Mouse (Mus musculus): Measurements from ENCODE around the gene Lpin2.

Lpin2 gene

DNA sequence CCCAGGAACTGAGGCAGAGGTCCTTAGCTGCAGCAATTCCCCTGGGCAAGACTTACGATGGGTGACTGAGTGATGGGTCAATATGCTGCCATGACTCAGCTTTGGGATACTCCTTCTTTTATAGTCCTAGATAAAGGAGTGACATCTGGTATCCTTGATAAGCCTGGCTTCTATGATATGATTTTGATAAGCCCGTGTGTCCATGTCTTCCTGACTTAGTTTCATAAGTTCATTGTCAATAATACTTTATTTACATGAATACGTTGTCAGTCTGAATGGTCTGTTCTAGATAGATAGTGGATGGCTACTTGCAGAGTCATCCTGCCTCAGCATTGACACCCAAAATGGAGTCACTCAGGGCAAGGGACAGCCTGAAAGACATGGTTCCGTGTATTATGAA lies 11.2 kb upstream of the Lpin2 start:
- DNase-seq (ENCODE audit: low read depth in 2 of 2, low spot score in 2 of 2), result no peak

DNA sequence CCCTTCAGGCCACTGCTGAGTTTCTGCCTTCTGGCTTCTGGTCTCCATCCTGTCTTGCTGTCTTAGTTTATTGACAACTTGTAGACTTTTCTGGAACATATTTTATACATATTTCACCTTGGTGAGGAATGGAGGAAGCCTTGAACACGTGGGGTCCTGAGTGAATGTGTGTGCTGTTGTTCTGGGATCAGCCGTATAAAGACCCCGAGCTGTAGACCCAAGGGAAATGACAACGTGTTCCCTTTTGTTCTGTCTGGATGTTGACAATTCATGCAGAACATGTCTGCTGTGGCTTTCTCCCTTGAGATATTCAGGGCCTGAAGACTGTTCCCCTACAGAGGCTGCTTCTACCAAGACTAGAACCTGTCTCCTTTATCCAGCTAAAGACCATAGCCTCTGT lies 5.0 kb upstream of the Lpin2 start:
- no peak for DNase-seq (ENCODE audit: low read depth in 2 of 2, low spot score in 2 of 2)

DNA sequence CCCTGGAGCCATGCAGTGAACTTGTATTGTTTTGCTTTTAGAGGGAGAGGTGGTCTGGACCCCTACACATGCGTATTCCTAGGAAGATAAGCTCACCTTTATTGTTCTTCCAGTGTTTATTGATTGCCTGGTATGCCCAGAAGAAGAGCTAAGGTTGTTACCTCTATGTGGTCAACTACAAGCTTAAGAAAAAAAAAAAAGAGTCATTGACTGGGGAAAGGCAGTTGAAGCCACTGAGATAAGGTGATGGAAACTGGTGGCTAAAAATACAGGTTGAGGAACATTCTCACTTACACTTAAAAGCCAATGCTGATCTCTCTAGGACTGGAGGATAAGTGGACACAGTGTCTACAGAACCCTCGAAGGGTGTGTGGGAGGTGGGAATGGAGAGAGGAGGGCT lies 4.4 kb upstream of the Lpin2 start:
- DNase-seq (ENCODE audit: low read depth in 2 of 2, low spot score in 2 of 2), result no peak

DNA sequence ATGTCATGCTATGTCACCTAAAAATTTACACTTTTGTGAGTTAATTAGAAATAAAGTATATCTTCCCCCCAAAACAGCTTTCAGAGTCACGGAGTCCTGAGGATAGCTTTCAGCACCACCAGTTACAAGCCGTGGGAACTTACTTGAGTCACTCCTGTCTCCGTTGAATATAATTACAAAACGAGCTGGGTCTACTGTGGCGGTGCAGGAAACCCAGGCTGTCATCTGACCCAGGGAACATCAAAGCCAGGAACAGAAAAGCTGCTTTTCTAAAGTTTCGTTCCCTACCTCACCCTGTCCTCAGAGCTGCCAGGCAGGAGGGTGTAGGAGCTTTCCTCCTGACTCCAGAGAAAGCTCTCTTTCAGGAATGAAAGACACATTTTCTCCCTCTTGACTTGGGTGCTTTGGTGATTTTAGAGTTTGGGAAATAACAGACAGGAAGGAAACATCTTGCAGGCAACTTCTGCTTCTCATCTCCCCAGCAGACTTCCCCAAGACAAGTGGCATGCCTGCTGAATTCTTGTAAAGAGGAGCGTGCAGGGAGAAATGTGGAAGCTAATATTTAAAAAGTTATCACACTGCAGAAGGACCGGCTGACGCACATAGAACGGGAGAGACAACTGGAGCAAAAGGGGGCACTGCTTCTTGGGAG lies 3.7 kb upstream of the Lpin2 start:
- DNase-seq (ENCODE audit: low read depth in 2 of 2, low spot score in 2 of 2), result peak in 1 of 2 experiments; percentile 9

DNA sequence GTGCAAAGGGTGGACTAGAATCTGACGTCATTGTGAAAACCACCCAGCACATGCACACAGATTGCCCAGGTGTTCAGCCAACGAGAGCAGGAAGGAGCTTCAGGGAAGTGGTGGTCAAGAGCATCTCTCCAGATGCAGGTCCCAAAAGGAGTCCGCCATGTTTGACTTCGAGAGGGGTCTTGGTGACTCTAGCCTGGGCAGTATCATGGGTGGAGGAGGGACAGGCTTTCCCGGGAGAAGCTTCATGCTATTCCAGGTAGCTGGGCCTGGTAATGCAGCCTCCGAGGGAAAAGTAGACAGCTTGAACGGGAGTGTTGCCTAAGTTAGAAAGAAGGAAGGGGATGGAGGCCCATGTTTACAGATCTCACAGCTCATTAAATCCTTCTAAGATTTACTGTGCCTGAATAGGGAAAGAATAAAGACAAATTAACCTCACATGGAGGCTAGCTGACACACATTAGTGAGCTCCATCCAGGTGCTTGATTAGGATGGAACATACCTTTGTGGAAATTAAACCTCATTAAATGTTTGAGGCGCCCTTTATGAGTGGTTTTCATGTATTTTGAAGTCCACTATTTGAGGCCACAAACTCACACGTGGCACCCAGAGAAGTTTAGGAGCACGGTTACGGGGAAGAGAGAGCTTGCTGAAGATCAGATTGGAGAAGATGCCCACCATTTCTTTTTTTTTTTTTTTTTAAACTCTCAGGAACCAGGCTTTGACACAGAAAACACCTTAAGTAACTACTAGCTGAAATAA lies 2.6 kb upstream of the Lpin2 start:
- no peak for DNase-seq (ENCODE audit: low read depth in 2 of 2, low spot score in 2 of 2)

DNA sequence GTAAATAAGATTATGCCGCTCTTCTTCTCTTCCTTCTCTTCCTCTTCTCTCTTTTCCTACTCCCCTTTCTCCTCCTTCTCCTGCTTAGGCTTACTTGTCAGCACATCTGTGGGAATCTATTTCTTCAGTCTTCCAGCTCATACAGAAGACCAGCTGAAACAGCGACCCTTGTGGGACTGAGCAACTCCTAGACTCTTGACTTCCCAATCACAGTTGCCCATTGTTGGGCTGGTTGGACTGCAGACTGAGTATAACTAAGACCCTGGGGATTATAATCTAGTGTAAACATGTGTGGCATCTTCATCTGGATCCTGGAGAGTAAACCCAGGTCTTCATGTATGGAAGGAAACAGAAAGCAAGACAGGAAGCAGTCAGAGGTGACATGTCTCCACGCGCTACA lies 1.8 kb upstream of the Lpin2 start:
- DNase-seq (ENCODE audit: low read depth in 2 of 2, low spot score in 2 of 2), result no peak

DNA sequence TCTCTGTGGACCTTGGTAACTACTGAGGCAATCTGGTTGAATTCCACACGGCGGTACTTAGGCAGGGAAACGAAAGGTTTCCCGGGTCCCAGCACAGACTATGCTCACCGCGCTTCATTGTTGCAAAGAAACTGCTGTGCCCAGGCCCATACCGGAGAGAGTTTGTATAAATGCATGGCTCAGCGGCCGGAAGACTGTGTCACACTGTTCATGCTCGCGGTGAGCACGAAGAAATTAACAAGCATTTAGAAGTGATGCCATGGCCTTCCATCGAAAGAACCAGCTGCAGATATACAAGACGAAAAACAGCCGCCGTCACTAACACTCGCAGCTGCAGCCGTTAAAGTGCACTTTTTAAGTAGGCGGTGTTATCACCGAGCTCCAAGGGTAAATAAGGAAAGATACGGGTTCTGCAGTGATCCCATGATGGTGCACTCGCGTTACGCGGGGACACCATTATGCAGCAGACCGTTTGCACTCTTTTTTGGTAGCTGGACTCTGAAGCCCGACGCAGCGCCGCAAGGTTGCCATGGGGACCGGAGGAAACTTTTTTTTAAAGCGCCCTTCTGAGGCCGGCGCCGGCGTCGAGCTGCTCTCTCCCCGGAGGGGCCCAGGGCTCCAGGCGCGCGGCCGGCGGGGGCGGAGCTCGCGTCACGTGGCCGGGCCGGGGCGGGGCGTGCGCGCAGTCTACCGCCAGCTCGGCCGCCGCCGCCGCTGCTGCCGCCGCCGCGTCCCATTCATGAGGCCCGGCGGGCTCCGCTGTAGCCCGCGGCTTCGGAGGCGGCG lies 704 bp downstream of the Lpin2 start:
- peak; percentile 81 to 82 for DNase-seq (ENCODE audit: low read depth in 2 of 2, low spot score in 2 of 2)

DNA sequence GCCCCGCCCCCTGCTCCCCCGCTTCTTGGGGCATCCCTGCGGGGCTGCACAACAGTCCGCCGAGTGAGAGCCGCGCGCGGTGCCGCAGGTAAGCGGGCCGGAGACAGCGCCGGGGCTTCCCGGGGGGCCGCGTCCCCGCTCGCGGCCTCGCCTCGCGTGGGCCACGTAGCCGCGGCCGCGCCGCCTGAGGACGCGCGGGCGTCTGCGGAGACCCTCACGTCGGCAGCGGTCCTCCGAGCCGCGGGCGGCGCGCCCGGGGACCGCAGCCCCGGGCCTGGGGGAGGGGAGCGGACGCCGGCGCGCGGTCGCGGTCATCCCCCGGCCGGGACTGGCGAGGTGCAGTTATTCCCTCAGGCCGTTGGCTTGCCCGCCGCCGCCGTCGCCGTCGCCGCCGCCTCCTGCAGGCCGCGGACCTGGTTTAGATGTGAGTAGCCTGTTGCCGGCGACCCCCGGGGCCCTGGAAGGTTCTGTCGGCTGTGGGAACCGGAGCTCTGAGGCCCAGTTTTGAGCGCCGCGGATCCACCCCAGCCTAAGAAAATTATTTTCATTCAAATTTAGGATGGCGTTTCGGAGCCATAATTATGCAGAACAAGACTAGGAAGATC lies 1.4 kb downstream of the Lpin2 start:
- peak in 1 of 2 experiments; percentile 17 for DNase-seq (ENCODE audit: low read depth in 2 of 2, low spot score in 2 of 2)

DNA sequence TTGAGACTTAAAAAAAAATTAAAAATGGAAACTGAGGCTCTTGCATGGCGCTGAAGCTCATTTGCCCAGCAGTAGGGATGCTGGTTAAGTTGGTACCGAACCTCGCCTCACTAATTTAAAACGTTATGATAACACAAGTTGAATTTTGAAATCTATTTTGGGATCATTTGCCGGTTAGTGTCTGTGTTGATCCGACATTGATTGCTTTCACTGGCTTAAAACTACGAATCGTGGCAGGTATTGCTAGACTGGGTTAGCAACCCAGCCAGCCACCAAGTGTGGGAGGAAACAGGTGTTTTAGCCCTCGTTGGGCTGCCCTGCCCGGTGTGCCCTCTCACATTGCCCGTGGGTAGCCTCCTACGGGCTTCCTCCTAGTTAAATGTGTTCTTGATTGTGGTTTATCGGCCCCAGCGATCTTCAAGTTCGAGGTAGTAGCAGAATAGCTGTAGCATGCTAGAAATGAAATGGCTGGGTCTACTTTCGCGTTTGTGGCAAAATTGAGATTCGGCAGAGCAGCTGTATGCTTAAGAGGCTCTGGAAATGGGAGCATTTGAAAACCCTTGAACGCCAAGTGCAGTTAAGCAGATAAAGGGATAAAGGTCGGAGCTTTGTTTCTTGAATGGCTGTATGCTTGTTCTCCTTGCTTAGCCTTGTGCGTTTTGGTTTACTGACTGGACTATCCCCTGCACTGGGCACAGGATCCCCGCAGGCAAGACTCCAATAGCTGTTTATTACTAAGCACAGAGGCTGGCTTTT lies 2.2 kb downstream of the Lpin2 start:
- DNase-seq (ENCODE audit: low read depth in 2 of 2, low spot score in 2 of 2), result peak in 1 of 2 experiments; percentile 23

DNA sequence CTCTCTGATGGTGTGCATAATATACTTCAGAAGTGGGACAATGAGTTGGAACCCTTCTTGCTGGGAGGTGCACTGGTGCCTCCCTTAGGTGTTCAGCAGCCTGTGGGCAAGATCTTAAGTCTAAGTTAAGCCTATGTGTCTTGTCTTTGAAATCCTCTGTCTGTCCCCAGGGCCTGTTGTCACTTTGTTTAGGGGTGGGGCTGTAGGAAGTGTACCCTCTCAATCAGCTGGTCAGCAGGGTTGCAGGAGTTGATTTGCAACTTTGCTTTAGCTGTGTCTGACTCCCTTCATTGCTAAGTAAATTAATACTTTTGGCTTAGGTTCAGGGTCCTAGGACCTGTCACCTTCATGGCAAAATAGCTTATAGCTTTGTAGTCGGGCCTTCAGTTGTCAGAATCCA lies 3.0 kb downstream of the Lpin2 start:
- DNase-seq (ENCODE audit: low read depth in 2 of 2, low spot score in 2 of 2), result no peak

DNA sequence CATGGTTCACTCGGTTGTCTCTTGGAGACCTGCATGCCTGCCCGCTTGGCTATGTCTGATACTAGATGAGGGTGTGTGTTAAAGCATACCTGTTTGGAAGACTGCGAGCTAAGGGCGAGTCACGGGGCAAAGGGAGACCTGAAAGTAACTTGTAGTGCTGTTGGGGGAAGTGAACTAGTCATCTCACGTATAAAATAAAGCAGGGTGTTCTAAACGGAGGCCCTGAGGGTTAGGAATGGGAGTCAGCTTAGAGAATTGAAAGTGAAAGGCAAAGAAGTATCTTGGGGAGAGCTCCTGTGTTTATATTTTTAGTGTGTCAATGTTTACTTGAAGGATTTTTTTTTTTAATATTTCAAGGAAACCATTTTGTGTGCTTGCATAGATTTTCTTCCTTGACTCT lies 8.2 kb downstream of the Lpin2 start:
- DNase-seq (ENCODE audit: low read depth in 2 of 2, low spot score in 2 of 2), result no peak

DNA sequence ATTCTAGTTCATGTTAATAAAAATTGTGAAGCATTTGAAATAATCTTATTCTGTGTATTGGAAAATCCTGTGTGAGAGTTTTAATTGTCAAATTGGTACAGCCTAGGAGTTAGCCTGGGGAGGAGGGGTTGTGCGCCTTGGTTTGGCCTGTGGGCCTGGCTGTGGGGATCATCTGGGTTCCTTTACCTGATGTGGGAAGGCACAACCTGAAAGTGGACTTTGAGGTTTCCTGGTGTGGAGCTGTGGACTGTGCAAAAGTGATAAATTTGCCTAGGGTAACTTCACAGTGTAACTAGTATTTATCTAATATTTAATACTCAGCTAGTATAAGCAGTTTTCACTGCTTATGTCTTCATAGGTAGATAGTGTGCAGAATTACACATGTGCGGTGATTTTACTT lies 8.7 kb downstream of the Lpin2 start:
- DNase-seq (ENCODE audit: low read depth in 2 of 2, low spot score in 2 of 2), result no peak

DNA sequence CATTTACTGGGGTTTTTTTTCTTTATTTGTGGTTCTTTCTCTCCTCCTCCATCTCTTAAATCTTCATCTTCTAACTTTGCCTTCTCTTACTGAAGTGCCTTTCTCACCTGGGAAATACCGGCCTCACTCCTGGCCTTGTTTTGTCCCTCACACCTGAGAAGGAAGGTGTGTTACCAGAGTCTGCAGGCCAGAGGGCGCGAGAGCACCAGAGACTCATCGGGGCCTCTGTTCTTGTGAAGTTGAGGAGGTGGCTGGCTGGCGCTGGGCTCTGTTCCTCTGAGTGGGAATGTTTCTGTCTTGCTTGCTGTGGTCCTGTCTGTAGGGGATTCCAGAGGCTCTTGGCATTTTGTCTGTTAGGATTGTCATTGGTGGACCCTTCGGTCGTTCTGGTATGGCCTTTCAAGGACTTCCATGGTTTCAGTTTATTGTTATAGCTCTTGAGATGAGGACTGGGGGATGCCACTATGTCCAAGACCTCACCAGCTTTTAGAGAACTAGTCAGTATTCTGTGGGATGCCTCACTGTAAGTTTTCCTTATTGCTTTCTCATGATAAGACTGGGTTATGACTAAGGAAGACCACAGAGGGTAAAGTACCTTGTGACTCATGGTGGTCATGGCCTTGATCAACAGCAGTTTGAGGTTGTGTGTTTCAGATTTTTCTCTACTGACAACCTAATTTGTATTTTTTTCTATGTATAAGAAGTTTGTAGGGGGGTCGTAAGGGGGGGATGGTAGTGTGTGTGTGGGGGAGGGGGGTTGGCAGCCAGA lies 9.5 kb downstream of the Lpin2 start:
- DNase-seq (ENCODE audit: low read depth in 2 of 2, low spot score in 2 of 2), result no peak

DNA sequence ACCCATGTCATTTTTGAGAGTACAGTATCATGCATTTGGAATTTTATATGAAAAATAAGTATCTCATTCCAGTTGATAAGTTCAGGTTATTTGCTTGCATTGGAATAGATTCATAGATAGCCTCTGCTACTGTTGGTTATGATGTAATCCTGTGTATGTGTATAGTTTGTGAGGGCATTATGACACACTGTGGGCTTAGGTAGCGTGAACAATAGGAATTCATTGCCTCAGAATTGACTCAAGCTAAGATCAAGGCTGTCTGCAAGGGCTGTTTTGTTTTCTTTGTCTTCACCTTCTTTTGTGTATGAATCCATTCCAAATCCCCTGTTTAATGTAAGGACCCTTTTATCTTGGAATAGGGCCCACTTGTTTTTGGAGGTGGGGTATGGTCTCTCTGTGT lies 10.7 kb downstream of the Lpin2 start:
- DNase-seq (ENCODE audit: low read depth in 2 of 2, low spot score in 2 of 2), result no peak

DNA sequence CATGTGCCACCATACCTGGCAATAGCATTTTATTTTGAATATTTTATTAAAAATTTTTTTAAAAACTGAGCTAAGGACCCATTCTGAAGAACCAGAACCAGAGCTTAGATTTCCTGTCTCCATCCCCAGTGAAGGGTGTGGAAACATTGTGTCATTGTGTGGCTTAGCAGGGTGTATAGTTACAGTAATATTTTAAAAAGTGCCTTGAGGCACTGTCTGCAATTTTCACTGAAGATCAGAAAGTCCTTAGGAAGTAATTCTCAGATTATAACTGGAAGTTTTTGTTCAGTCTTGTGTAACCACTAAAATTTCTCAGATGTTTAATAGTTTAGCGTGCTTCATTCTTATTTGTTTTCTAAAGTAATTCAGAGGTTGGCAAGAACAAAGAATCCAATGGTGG lies 11.1 kb downstream of the Lpin2 start:
- no peak for DNase-seq (ENCODE audit: low read depth in 2 of 2, low spot score in 2 of 2)

DNA sequence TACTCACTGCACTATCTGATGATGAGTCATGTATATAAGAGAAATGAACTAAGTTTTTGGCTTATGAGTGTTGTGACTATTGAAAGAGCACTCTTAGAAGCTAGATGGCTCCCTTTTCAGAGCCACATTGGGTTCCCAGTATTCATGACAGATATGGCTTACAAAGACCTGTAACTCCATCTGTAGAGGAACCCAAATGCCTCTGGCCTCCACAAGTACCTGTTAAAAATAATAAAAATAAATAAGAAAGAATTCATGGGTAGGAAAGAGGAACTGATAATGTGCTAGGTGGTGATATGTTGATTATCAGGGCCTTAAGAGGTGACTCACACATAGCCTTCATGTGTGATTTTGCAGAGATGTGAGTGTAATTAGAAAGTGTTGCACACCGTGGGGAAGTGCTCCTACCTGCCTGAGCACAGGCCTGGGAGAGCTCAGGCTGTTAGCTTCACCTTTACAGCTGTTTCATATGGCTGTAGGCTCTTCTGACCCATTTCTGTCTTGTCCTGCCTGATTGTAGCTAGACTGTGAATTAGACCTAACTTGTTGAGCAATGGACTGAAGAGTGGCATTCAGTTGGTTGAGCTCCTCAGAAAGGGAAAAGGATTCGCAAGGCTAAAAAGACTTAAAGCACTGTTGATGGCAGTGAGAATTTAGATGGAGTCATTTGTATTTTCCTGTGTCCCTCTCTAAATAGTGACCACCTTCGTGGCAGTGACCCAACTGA lies 12.7 kb downstream of the Lpin2 start:
- DNase-seq (ENCODE audit: low read depth in 2 of 2, low spot score in 2 of 2), result no peak

DNA sequence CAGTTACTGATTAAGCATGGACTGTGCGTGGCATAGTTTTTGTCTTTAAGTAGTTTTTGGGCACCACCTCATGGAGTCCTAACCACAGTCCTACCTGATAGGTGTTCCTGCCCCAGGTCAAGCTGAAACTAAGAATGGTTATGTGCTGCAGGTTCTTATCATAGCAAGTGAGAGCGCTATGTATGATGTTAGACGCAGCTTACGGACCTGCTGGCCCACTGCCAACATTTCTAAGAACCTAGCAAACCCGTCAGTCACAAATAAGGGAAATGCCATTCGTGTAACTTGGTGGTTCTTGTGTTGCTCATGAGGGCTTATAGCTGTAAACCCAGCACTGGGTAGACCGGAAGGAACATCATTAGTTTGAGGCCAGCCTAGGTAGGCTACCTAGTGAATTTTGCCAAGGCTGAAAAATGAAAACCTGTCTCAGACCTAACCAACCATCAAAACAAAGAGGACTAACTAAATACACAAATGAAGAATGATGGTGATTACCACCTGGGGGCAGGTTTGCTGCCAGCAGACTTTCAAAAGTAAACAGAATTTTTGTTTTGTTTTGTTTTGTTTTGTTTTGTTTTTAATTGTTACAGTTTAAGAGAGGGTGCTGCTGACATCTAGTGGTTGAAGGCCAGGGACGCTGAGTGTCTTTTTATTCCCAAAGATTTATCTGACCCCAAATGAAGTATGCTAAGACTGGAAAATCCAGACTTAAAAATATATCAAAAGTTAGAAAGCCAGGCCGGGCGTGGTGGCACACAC lies 13.5 kb downstream of the Lpin2 start:
- DNase-seq (ENCODE audit: low read depth in 2 of 2, low spot score in 2 of 2), result peak; percentile 18 to 38

DNA sequence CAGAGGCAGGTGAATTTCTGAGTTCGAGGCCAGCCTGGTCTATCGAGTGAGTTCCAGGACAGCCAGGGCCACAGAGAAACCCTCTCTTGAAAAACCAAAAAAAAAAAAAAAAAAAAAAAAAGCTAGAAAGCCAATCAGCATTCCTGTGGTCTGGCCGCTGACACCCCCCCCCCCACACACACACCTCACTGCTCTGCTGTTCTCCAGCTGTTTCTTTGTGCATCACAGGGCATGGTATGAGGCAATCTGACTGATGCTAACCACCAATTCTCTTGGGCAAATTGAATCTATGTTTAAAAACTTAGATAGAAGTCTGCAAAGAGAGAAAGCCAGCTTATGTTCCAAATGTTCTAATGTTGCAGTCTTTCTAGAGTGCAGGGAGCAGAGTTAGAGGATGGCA lies 14.1 kb downstream of the Lpin2 start:
- no peak for DNase-seq (ENCODE audit: low read depth in 2 of 2, low spot score in 2 of 2)

DNA sequence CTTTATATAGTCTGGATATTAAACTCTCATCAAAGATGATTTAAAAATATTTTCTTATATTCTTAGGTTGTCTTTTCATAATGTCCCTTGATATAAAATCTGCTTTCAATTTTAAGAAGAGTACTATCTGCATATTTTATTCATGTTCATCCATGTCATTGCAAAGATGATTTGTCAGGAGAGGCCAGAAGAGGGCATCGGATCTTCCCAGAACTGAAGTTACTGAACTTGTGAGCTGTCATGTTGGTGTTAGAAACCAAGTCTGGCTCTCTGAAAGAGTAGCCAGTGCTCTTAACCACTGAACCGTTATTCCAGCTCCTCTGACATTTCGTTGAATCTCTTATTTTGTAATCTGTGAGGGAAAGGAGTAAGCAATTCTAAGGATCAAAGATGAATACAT lies 17.0 kb downstream of the Lpin2 start:
- DNase-seq (ENCODE audit: low read depth in 2 of 2, low spot score in 2 of 2), result no peak
